Mouse (Mus musculus) midbrain, embryonic 15.5 days (tissue): ENCODE measurements around the gene Asprv1. TPM values are rescaled to one million over a fixed set of nuclear protein-coding genes. Genes with fewer than 3 reads are reported as not detected.

ENCODE experiments used
- ATAC-seq: fragments of 200-750 bp; cut with Nextera tagmentation; replicated peaks from 2 replicates; pipeline ENCODE4 v1.8.0; 2017; ENCODE audit warnings: moderate TSS enrichment
- H3K27ac ChIP-seq: fragments of 300-500 bp; sonication (generic); 2 replicates; pipeline ENCODE4 v1.5.1; 2015; ENCODE audit warnings: mild to moderate bottlenecking, inconsistent platforms
- H3K27me3 ChIP-seq: fragments of 300-500 bp; sonication (generic); replicated peaks from 2 replicates; pipeline ENCODE4 v1.6.1; 2015; ENCODE audit warnings: inconsistent platforms
- H3K36me3 ChIP-seq: fragments of 300-500 bp; sonication (generic); replicated peaks from 2 replicates; pipeline ENCODE4 v1.6.1; 2015; ENCODE audit warnings: inconsistent platforms
- H3K4me1 ChIP-seq: fragments of 300-500 bp; sonication (generic); 2 replicates; pipeline ENCODE4 v1.6.1; 2015; ENCODE audit warnings: inconsistent platforms
- H3K4me2 ChIP-seq: fragments of 300-500 bp; sonication (generic); 2 replicates; pipeline ENCODE4 v1.6.1; 2015; ENCODE audit warnings: inconsistent platforms, mild to moderate bottlenecking, moderate library complexity
- H3K4me3 ChIP-seq: fragments of 300-500 bp; sonication (generic); 2 replicates; pipeline ENCODE4 v1.5.1; 2015; ENCODE audit warnings: mild to moderate bottlenecking, inconsistent platforms
- H3K9ac ChIP-seq: fragments of 300-500 bp; sonication (generic); 2 replicates; pipeline ENCODE4 v1.6.1; 2015; ENCODE audit warnings: mild to moderate bottlenecking, inconsistent platforms
- H3K9me3 ChIP-seq: fragments of 300-500 bp; sonication (generic); 2 replicates; pipeline ENCODE4 v1.6.1; 2016; ENCODE audit warnings: inconsistent platforms
- WGBS: fragments of 180-500 bp; shearing (Covaris S2); methylation state at CpG from one replicate; pipeline ENCODE4 v1.1.7; 2015; ENCODE audit warnings: mixed read lengths; 5-methylcytosine and 5-hydroxymethylcytosine counted together
- polyA plus RNA-seq: library from polyadenylated mRNA; unstranded; fragments of >200 nt; fragmentation: Nextera tagmentation; extraction: Ambion mirVana; gene quantifications from 2 replicates; pipeline ENCODE4 v1.2.1, GENCODE M21; 2015

Gene Asprv1
- polyA plus RNA-seq, 1 experiment from 2014 or later: 1.7 TPM

DNA sequence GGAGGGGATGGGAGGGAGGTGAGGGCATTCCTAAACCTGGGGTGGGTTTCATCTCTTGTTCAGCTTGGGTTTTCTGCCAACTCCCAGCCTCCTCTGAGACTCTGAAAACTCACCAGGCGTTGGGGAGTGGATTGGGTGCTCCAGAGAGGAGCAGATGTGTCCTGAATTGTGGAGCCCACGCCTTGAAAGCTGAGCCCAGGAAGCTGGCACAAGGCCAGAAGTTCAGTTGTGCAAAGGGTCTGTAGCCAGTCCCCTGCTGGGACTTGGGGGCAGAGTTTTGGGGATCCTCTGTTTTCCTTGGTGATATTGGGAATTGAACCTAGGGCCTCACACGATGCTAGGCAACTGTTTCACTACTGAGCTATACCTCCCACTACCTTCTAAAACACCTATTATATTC is 2.2 kb downstream of the Asprv1 start:
- H3K36me3 ChIP-seq: no peaks in the 10 kb centered on the region
- no peak overlapping the region for H3K27ac ChIP-seq
- H3K9ac ChIP-seq: no peak overlapping the region
- H3K27me3 ChIP-seq: no peaks in the 10 kb centered on the region
- 76% methylated on average over 3 of the region's 3 CpGs for WGBS
- no peak overlapping the region for H3K4me3 ChIP-seq
- no peak for ATAC-seq
- no peaks in the 10 kb centered on the region for H3K9me3 ChIP-seq
- no peaks in the 10 kb centered on the region for H3K4me1 ChIP-seq
- H3K4me2 ChIP-seq: no peak overlapping the region

GRCm38 (mm10) chr6:86636495-86636894 is 8.5 kb downstream of the Asprv1 start:
- no peak overlapping the region for H3K27ac ChIP-seq
- no peak for ATAC-seq
- H3K4me1 ChIP-seq: no peaks in the 10 kb centered on the region
- 75% methylated on average over 2 of the region's 2 CpGs for WGBS
- no peak overlapping the region for H3K4me3 ChIP-seq
- no peak overlapping the region for H3K9ac ChIP-seq
- no peak overlapping the region for H3K4me2 ChIP-seq
- H3K36me3 ChIP-seq: no peaks in the 10 kb centered on the region
- H3K9me3 ChIP-seq: no peaks in the 10 kb centered on the region
- no peaks in the 10 kb centered on the region for H3K27me3 ChIP-seq

GRCm38 (mm10) chr6:86637171-86637835 is 9.3 kb downstream of the Asprv1 start:
- Histone ChIP-seq H3K36me3 (no peaks in the 10 kb centered on the region), H3K27me3 (no peaks in the 10 kb centered on the region), H3K9me3 (no peaks in the 10 kb centered on the region), H3K27ac (no peak overlapping the region), H3K4me1 (no peaks in the 10 kb centered on the region), H3K4me2 (no peak overlapping the region), H3K4me3 (no peak overlapping the region), H3K9ac (no peak overlapping the region)
- WGBS: 64% methylated on average over 4 of the region's 4 CpGs
- ATAC-seq: no peak

- Histone ChIP-seq H3K27ac (no peak overlapping the region), H3K9me3 (no peaks in the 10 kb centered on the region), H3K27me3 (no peaks in the 10 kb centered on the region), H3K4me3 (no peak overlapping the region), H3K4me2 (no peak overlapping the region), H3K4me1 (no peaks in the 10 kb centered on the region), H3K9ac (no peak overlapping the region), H3K36me3 (no peaks in the 10 kb centered on the region)
- 76% methylated on average over 2 of the region's 2 CpGs for WGBS
- ATAC-seq: no peak
These were observed 9.9 kb downstream of the Asprv1 start for GRCm38 (mm10) chr6:86637860-86638259.

DNA sequence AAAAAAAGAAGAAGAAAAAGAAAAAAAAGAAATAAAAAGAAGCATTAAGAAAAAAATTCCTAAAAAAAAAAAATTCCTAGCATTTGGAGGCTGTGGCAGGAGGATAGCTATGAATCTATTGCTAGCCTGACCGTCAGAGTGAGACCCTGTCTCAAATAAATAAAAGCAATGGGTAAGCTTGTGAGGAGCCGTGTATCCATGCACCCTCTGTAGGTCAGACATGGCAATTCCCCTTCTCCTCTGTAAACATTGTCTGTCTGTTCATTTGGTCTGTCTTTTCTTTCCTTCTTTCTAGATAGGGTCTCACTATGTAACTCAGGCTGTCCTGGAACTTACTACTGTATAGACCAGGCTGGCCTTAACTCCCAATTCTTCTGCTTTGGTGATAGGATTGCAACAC is 10.5 kb downstream of the Asprv1 start:
- Histone ChIP-seq H3K4me1 (no peaks in the 10 kb centered on the region), H3K4me3 (no peak overlapping the region), H3K9ac (no peak overlapping the region), H3K4me2 (no peak overlapping the region), H3K27me3 (no peaks in the 10 kb centered on the region), H3K9me3 (no peaks in the 10 kb centered on the region), H3K36me3 (no peaks in the 10 kb centered on the region), H3K27ac (no peak overlapping the region)
- WGBS: 13% methylated on average over 2 of the region's 2 CpGs
- ATAC-seq: no peak

GRCm38 (mm10) chr6:86639180-86640160 is 11.5 kb downstream of the Asprv1 start:
- Histone ChIP-seq H3K4me2 (no peak overlapping the region), H3K4me3 (no peak overlapping the region), H3K27me3 (no peaks in the 10 kb centered on the region), H3K9ac (no peak overlapping the region), H3K36me3 (no peaks in the 10 kb centered on the region), H3K27ac (no peak overlapping the region), H3K4me1 (no peaks in the 10 kb centered on the region), H3K9me3 (no peaks in the 10 kb centered on the region)
- 83% methylated on average over 18 of the region's 18 CpGs for WGBS
- no peak for ATAC-seq

DNA sequence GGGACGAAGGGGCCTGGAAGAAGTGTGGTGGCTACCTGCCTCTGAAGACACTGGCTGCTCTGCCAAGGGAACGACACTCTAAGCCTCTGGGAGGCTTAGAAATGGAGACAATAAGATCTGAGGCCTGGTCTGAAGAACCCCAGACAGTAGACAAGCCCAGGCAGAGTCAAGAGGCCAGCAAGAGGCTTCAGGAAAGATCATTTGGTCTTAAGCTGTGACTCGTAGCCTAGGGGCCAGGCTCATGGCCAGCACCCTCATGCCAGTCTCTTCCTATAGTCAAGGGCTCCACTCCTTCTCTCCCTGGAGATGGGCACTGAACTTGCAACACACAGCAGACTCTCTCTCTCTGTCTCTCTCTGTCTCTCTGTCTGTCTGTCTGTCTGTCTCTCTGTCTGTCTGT is 12.2 kb downstream of the Asprv1 start:
- Histone ChIP-seq H3K4me1 (no peaks in the 10 kb centered on the region), H3K9ac (no peak overlapping the region), H3K27me3 (no peaks in the 10 kb centered on the region), H3K27ac (no peak overlapping the region), H3K9me3 (no peaks in the 10 kb centered on the region), H3K4me3 (no peak overlapping the region), H3K4me2 (no peak overlapping the region), H3K36me3 (no peaks in the 10 kb centered on the region)
- 71% methylated on average over 3 of the region's 3 CpGs for WGBS
- ATAC-seq: no peak

GRCm38 (mm10) chr6:86640776-86641175 is 12.8 kb downstream of the Asprv1 start:
- Histone ChIP-seq H3K9me3 (no peaks in the 10 kb centered on the region), H3K4me3 (no peak overlapping the region)
- WGBS: 91% methylated on average over 8 of the region's 8 CpGs

GRCm38 (mm10) chr6:86641716-86642115 is 13.8 kb downstream of the Asprv1 start:
- Histone ChIP-seq H3K4me2 (no peak overlapping the region), H3K27me3 (no peaks in the 10 kb centered on the region), H3K9ac (no peak overlapping the region), H3K9me3 (no peaks in the 10 kb centered on the region), H3K36me3 (no peaks in the 10 kb centered on the region), H3K4me1 (no peaks in the 10 kb centered on the region), H3K27ac (no peak overlapping the region), H3K4me3 (no peak overlapping the region)
- ATAC-seq: no peak
- WGBS: 61% methylated on average over 8 of the region's 8 CpGs

More at GRCm38 (mm10) chr6:86640776-86641175, 12.8 kb downstream of the Asprv1 start:
- Histone ChIP-seq H3K36me3 (no peaks in the 10 kb centered on the region), H3K27ac (no peak overlapping the region), H3K4me1 (no peaks in the 10 kb centered on the region), H3K4me2 (no peak overlapping the region), H3K27me3 (no peaks in the 10 kb centered on the region), H3K9ac (no peak overlapping the region)
- no peak for ATAC-seq

- peaks cover 4% of the 10 kb centered on the region for H3K36me3 ChIP-seq
These were observed 16.9 kb downstream of the Asprv1 start for GRCm38 (mm10) chr6:86644775-86645400.

GRCm38 (mm10) chr6:86645551-86645950 is 17.6 kb downstream of the Asprv1 start:
- H3K9ac ChIP-seq: no peak overlapping the region
- no peaks in the 10 kb centered on the region for H3K9me3 ChIP-seq
- 88% methylated on average over 4 of the region's 4 CpGs for WGBS
- H3K27me3 ChIP-seq: no peaks in the 10 kb centered on the region
- no peak overlapping the region for H3K4me2 ChIP-seq
- H3K4me1 ChIP-seq: no peaks in the 10 kb centered on the region
- no peak for ATAC-seq
- no peak overlapping the region for H3K27ac ChIP-seq
- H3K4me3 ChIP-seq: no peak overlapping the region
- H3K36me3 ChIP-seq: peaks cover 11% of the 10 kb centered on the region

More at GRCm38 (mm10) chr6:86644775-86645400, 16.9 kb downstream of the Asprv1 start:
- 91% methylated on average over 3 of the region's 3 CpGs for WGBS
- Histone ChIP-seq H3K4me3 (no peak overlapping the region), H3K27me3 (no peaks in the 10 kb centered on the region), H3K27ac (no peak overlapping the region), H3K9ac (no peak overlapping the region), H3K4me1 (no peaks in the 10 kb centered on the region), H3K9me3 (no peaks in the 10 kb centered on the region), H3K4me2 (no peak overlapping the region)
- no peak for ATAC-seq

DNA sequence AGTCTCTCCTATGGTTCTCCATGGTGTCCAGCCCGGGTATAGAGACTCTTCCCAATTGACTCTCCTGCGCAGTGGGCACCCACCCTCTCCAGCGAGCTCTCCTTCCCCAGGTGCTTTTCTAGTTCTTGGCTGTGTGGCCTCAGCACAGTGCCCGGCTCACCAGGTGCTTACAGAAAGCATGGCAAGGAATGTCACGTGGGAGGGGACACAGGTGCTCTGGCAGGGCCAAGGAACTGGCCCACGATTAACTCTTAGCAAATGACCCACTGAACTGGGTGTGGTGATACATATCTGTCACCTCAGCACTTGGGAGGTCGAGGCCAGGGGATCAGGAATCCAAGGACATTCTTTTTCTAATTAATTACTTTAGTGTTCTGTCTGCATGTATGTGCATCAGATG is 18.2 kb downstream of the Asprv1 start:
- H3K36me3 ChIP-seq: peaks cover 16% of the 10 kb centered on the region
- H3K4me3 ChIP-seq: no peak overlapping the region
- H3K27me3 ChIP-seq: no peaks in the 10 kb centered on the region
- no peak for ATAC-seq
- H3K4me2 ChIP-seq: no peak overlapping the region
- WGBS: 80% methylated on average over 7 of the region's 7 CpGs
- no peaks in the 10 kb centered on the region for H3K4me1 ChIP-seq
- no peaks in the 10 kb centered on the region for H3K9me3 ChIP-seq
- no peak overlapping the region for H3K9ac ChIP-seq
- H3K27ac ChIP-seq: no peak overlapping the region
